Mouse (Mus musculus): ENCODE results near the gene Trim40. TPM values are rescaled to one million over a fixed set of nuclear protein-coding genes. Genes with fewer than 3 reads are reported as not detected.

The Trim40 gene
- polyA plus RNA-seq (2012; rRNA removed): 0.22 and 0.29 TPM in 2 replicates

DNA sequence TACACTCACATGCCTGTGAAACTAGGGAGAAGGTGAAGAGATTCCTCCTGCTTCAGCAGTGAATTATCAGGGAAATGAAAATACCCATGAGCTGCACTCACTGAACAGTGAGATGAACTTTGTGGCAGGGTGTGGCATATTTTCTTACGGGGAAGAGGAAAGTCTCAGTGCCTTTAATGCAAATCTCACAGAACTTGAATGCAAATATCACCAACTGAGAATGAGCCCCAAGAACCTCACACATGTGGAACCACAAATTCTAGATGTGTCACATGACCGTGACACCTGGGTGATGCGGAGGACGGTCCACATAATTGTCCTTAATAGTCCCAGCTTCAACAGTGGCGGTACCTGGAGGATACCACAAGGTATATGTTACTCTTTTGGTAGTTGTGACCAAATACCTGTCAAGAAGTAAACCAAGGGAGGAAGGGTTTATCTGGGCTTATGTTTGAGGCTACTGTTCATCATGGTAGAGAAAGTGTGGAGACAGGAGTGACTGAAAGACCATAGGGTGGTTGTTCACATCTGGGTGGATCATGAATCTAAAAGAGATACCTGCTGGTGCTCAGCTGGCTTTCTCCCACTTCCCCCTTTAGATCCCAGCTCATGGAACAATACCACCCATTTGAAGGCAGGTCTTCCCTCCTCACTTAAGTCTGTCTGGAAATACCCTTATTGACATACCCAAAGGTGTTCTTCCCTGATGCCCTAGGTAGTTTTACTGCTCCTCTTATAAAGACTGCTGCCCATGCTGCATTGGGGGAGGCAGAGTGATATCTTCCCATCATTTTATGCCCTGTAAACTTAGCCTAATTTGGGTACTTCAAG lies at the start of gene Trim40:
Gene Trim40, minus strand, starts transcription at position 51 of the 831 bp plus-strand sequence.
- DNase-seq (ENCODE audit: extremely low spot score in 1 of 2, low spot score in 1 of 2): no peak

DNA sequence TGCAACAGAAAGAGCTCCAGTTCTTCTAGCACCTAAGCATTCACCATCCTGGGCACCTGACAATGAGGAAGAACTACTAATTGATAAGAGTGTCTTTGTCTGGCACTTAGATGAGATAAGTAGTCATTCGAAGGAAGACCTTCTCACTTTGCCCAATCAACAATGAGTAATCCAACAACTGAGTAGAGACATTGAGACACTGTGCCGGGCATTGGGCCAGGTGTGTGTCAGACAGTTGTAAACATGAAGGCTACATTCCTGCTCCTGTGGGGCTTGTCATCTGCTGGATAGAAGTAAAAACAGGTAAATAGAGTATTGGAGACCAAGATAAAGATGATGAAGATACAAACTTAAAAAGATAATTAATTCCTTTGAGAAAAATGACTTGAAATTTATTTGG lies 48.1 kb upstream of the Trim40 start:
- DNase-seq (ENCODE audit: extremely low spot score in 1 of 2, low spot score in 1 of 2): no peak

DNA sequence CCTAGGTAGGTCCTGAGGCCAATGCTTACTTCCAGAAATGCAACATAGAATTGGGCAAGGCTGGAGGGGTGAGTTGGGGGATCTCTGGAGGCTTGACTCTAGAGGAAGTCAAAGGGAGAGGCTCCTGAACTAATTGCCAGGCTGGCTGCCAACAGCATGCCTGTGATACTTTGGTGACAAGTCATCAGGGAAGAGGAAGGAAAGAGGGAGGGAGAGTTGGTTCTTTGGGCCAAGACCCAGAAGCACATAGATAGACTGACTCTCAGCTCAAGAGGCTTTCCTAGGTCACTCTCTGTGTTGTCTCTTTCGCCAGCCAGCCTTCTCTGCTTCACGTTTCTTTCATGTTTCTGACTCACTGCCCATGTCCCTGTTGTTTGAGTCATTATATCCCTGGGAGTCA lies 41.9 kb upstream of the Trim40 start:
- no peak for DNase-seq (ENCODE audit: extremely low spot score in 1 of 2, low spot score in 1 of 2)

DNA sequence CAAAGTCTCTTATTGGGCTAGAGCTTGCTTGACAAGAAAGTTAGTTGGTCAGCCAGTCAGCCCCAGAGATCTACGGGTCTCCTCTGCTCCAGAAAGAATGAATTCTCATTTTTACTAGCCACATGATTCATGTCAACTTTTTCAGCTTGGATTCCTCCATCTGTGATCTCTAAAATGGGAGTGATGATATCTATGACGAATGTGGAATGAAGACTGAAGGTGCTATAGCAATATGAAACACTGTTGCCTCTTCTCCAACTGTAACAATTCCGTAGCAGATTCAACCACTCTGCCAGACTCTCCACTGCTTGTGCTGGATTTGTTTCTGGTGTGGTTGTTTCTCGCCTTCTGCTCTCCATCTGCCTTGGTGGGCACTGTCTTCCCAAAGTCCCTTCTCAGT lies 41.2 kb upstream of the Trim40 start:
- DNase-seq (ENCODE audit: extremely low spot score in 1 of 2, low spot score in 1 of 2): peak in 1 of 2 experiments; percentile 58

DNA sequence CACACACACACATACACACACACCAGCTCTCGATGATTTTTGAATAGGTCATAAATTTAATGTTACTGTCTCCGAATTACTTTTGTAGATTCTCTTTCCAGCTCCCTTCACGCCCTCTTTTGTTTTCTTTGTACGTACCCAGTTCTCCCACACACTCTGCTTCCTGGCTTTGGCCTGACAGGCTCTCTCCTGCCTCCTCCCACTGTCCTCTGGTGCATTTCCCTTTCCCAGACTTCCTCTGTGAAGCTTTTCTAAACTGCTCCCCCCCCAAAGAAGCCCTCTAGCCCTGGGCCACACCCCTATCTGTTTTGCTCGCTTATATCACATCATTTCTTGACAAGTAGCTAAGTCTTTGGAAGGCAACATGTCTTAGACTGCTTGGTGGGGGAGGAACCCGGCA lies 40.3 kb upstream of the Trim40 start:
- no peak for DNase-seq (ENCODE audit: extremely low spot score in 1 of 2, low spot score in 1 of 2)

DNA sequence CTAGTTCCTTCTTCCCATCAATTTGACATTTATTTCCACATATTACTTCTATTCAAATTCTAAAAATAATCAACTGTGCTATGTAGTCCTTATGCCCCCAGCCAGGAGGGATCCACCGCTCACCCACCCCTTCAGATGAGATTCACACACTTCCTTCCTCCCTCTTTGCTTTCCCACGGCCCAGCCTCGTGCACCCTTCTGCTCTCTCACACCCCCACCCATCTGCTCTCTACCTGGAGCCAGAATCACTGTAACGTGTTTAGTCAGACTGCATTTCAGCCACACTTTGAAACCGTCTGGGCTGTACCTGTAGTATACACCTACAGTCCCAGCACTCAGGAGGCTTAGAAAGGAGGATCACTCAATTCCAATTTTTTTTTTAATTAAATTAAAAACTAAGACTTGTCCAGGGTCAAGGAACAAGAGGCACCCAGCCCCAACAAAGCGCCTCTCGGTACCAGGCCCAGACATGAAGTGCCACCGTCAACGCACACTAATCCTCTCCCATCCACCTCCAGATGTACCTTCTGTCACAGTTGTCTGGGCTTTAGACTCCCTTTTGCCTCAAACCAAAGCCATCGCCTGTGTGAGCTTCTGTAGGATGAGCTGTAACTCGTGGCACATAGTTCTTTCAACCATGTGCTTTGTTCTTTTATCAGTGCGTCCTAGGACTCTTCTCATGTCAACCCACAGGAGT lies 39.5 kb upstream of the Trim40 start:
- peak in 1 of 2 experiments; percentile 45 for DNase-seq (ENCODE audit: extremely low spot score in 1 of 2, low spot score in 1 of 2)

DNA sequence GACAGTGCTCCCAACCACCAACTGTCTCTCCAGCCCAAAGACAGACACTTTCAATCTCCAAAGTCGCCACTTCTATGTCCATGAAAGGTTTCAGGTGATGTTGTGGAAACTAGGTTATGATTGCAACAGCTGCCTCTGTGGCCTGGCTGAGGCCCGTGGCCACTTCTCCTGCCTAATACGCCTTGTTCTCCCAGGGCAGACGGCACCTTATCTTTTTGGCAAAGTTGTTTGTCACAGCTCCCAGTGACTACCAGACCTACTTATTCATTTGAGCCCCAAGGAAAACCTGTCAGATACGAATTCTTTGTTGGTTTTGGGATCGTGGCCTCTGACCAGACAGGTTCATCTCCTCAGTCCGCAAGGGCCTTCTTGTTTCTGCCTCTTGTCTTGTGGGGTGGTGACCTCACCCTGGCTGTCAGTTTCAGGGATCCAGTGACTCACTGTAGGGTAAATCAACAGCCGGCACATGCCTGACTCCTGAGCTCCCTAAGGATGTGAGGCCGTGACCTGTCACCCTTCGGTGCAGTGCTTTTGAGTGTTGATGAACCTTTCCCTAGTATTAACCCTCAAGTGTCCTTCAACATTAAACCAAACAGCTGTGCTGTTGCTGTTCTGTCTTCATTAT lies 37.7 kb upstream of the Trim40 start:
- no peak for DNase-seq (ENCODE audit: extremely low spot score in 1 of 2, low spot score in 1 of 2)

DNA sequence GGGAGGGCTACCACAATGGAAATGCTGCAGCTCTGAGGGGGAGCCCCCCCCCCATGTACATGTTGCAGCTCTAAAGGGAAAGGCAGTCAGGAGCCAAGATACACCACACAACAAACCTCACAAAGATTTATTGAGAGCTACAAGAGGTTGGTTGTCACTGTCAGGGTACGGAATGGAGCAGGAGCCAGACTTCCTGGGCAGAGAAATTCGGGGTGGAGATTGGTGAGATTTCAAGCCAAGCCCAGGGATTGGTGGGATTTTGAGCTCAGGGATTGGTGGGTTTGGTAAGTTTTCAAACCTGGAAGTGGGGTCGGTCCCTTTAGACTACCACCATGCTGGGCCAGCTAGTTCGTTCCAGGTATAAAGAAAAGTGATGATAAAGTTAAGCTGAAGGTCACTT lies 33.6 kb upstream of the Trim40 start:
- no peak for DNase-seq (ENCODE audit: extremely low spot score in 1 of 2, low spot score in 1 of 2)

DNA sequence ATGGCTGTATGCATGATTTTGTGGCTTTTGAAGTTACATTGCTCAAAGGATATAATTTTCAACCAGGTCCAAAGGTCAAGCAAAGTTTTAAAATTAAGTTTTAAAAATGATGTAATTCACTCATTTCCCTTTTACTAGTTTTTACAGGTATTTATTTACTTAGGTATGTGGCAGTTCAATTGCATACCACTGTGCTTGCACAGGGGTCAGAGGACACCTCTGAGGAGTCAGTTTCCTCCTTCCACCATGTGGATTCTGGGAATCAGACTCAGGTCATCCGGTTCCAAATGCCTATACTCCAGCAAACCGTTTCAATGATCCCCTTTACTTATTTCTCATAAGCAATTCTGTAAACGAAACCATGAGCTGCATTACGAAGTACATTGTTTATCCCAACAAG lies 32.8 kb upstream of the Trim40 start:
- no peak for DNase-seq (ENCODE audit: extremely low spot score in 1 of 2, low spot score in 1 of 2)

DNA sequence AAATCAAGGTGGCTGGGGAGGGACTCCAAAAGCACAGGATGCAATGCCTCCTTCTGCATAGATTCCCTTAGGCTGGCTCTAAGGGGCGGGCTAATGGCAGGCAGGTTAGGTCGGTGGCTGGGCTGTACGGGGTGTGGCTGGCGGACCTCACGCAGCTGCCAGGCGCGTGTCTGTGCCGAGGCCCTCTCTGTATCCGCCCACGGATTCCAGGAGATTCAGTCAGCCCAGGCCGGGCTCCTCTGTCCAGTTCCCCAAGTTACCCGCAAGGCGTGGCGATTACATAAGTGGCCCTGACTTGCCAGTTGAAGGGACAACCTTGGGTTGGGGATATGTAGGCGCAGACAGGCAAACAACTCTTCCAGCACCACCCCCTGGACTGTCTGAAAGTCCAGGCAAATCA lies 30.3 kb upstream of the Trim40 start:
- no peak for DNase-seq (ENCODE audit: extremely low spot score in 1 of 2, low spot score in 1 of 2)

DNA sequence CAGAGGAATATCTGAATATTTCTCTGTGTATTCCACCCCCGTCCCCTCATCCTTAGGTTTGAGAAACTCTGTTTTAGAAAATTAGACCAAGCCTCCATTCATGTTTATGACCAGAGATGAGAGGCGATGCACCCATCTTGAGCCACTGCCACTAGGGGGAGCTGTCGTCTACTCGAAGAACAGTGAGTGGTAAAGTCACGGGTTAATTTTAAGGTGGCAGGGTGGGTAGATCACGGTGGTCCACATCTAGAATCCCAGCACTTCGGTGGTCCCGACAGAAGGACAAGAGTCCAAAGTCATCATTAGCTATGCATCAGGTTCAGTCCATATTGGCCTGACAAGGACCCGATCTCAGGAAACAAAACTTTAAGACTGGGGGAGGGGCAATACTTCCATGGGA lies 25.2 kb upstream of the Trim40 start:
- peak in 1 of 2 experiments; percentile 81 for DNase-seq (ENCODE audit: extremely low spot score in 1 of 2, low spot score in 1 of 2)

DNA sequence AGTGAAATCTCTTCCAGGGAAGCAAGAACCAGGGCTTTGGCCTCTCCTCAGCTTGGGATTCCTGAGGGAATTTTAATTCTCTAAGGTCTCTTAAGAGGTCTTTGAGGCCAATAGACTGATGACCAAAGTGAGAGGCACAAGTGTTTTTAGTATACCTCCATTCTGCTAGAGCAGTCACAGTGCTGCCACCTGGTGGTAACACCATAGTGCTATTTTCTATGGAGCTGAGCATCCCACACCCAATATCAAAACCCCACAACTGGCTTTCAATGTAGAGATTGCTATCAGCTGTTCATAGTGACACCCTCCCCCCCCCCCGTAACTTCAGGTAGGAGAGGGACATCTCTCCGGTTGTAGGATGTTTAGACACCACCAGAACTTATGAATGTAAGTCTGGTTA lies 24.2 kb upstream of the Trim40 start:
- peak; percentile 53 to 90 for DNase-seq (ENCODE audit: extremely low spot score in 1 of 2, low spot score in 1 of 2)

DNA sequence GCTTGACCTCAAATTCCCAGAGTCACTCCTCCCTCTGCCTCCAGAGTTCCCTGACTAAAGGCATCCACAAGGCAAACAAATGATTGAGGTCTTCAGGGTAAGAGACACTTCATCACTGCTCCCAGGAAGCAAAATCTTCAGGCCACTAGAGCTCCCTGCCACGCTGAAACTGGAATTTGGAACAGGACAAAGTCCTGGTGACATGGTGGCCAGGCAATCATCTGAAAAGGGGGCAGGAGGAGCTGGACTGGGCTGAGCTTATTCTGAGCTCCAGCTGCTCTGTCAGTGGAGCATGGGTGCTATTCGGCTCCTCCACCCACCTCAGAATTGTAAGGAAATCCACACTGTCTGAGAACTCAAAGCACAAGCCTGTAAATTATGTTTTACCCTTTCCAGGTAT lies 22.1 kb upstream of the Trim40 start:
- no peak for DNase-seq (ENCODE audit: extremely low spot score in 1 of 2, low spot score in 1 of 2)

DNA sequence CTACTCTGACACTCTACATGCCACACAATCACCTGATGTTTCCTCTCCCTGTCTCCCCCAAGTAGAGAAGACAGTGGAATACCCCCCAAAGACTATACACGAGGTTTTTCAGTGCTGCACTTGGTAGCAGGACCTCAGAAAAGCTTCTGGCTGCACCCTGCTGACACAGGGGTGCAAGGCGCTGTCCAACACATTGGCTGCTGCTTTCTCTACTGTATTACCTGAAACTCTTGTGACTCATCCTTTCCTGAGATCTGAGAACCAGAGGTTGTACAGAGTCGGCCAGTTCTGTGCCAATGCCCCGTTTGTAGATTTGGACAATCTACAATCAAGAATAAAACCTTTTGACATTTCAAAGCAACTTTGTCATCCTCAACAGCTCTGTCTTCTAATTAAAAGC lies 19.9 kb upstream of the Trim40 start:
- no peak for DNase-seq (ENCODE audit: extremely low spot score in 1 of 2, low spot score in 1 of 2)

DNA sequence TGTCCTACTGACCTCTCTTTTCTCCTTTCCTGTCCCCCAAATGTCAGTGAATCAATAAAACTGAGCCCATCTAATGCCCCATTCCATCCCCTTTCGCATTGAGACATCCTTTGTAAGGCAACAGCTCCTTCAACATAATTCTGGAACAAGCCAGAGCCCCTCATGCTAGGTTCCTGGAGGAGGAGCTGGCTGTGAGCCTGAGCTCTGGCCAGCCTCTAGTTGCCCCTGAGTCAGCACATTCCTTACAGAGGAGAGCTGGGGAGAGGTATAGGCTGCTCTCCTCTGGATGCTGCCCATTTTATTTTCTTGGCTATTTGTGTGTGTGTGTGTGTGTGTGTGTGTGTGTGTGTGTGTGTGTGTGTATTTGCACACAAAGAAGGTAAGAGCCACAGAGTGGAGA lies 18.3 kb upstream of the Trim40 start:
- DNase-seq (ENCODE audit: extremely low spot score in 1 of 2, low spot score in 1 of 2): no peak

DNA sequence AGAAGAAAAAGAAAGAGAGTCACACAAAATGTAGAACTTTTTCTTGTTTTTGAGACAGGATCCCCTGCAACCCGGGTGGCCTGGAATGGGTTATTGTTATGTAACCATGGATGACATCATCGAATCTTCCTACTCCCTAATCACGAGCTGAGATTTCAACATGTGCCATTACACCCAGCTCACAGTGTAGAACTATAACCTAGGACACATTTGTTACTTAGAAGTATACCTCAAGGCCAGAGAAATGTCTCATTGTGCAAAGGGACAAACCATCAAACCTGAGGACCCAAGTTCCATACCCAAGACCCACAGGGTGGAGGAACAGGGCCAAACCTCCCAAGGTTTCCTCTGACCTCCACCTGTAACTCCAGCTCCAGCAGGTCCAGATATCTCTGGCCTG lies 13.7 kb upstream of the Trim40 start:
- no peak for DNase-seq (ENCODE audit: extremely low spot score in 1 of 2, low spot score in 1 of 2)

DNA sequence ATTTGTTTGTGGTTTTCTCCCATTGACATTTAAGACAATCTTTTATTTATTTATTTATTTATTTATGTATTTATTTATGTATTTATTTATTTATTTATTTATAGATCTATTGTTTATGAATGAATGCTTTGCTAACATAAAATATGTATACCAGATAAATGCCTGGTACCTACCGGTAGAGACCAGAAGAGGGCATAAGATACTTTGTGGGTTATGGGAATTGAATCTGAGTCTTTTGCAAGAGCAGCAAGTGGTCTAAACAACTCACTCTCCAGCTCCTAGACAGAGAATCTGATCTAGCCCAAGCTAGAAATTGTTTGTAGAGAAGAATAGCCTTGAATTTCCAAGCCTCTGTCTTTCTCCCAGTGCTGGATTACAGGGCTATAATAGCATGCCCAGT lies 10.8 kb upstream of the Trim40 start:
- DNase-seq (ENCODE audit: extremely low spot score in 1 of 2, low spot score in 1 of 2): no peak

DNA sequence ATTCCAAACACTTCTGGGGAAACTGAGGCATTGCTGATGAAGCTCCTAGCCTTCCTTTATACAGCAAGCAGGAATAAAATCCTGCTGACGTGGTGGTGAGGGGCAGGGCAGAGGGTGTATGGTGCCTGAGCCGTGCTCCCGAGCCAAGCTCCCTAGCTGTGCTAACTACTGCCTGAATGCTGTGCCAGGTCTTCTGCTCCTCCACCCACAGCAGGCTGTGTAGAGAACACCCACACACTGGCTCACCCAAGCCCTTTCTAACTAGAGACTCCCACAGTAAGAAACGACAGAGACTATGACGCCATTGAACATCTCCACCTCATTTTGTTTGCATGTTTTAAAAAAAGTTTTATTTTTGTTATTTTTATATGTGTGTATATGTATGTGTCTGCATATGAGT lies 10.1 kb upstream of the Trim40 start:
- peak in 1 of 2 experiments; percentile 61 for DNase-seq (ENCODE audit: extremely low spot score in 1 of 2, low spot score in 1 of 2)

DNA sequence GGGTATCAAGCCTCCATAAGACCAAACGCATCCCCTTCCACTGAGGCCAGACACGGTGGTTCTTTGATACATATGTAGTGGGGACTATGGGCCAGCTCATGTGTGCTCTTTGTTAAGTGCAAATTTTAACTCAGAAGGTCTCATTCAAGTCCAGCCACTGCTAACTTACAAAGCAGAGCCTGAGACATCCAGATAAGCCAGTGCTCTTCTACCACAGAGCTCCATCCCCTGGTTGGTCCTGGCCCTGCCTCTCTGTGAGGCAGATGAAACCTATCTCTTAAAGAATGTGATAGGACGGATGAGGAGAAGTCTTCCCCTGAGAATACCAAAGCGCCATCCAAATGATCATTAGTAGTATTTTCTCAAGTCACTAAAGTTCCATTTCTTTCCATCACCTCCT lies 9.5 kb upstream of the Trim40 start:
- no peak for DNase-seq (ENCODE audit: extremely low spot score in 1 of 2, low spot score in 1 of 2)

DNA sequence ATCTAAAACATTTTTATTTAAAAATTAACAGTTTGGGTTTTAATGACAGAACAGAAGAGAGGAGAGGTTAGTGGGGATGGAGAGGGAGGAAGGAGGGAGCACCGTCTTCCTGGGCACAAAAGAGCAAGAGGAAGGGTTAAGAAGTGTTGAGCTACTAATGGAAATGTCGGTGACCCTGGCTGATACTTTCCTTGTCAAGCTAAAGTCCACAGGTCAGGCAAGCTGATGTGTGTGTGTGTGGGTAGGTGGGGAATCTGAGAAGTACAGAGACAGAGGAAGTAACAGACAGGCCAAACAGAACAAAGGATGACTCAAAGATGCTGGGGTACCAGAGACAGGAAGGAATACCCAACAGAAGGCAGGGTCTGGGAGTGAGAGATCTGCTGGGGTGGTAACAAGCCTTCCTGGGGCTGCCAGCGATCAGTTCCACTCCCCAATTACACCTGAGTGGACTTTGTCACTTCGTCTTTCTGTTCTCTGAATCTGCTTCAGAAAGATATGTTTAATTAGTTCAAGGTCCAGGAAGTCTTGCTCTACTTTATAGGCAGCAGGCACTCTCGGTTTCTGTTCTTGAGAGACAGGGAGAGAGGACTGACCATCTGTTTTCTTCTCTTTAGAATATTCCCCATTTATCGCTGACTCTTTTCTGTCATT lies 7.8 kb upstream of the Trim40 start, which contains the start of gene Trim31:
Gene Trim31, plus strand, starts transcription at position 567 of the 654 bp plus-strand sequence.
- DNase-seq (ENCODE audit: extremely low spot score in 1 of 2, low spot score in 1 of 2): no peak

DNA sequence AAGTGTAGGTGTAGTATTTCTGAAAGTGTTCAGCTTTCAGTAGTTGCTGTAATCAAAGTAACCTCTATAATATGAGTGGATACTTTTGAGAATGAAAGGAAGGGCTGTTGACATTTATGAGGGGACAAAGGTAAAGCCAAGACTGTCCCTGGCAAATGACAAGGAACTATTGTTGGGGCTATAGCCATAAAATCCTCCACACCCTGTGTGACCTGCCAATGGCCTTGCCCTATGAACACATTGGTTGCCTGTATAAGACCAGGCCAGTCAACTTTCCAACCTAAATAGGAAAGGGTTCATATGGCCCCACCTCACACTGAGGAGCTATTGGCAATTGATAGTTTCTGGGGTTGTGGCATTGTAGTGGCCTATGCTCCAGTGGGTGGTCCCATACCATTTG lies 7.1 kb upstream of the Trim40 start:
- DNase-seq (ENCODE audit: extremely low spot score in 1 of 2, low spot score in 1 of 2): no peak

Data from frontal cortex, adult 2 months (tissue).